Mouse (Mus musculus) CH12.LX (cell line): ENCODE results near the gene 9330161L09Rik. TPM values are rescaled to one million over a fixed set of nuclear protein-coding genes. Genes with fewer than 3 reads are reported as not detected.

Source experiments
- DNase-seq: peaks from one replicate; pipeline ENCODE4 v3.0.0-alpha.2; 2013; ENCODE audit errors: extremely low read depth
- H3K27ac ChIP-seq: 2 replicates; pipeline ENCODE4 v1.5.1; 2012; ENCODE audit warnings: low read depth, mild to moderate bottlenecking, control low read depth, moderate library complexity; ENCODE audit not compliant: insufficient read depth
- H3K27me3 ChIP-seq: replicated peaks from 2 replicates; pipeline ENCODE3; 2012; ENCODE audit warnings: inconsistent platforms
- H3K36me3 ChIP-seq, 2 experiments: replicated peaks in 1 of 2; 2 replicates each; pipeline versions ENCODE3 to v1.6.1; 2012; ENCODE audit warnings: inconsistent platforms in 1 of 2, low read length in 1 of 2, mild to moderate bottlenecking in 1 of 2, mixed read lengths in 1 of 2, moderate library complexity in 1 of 2; ENCODE audit not compliant: control insufficient read depth in 1 of 2, insufficient read depth in 1 of 2
- H3K4me1 ChIP-seq, 2 experiments: 2 replicates each; pipeline ENCODE4 v1.6.1; 2012; ENCODE audit warnings: inconsistent platforms in 1 of 2, moderate library complexity in 1 of 2; ENCODE audit not compliant: insufficient read depth in 2 of 2, control insufficient read depth in 1 of 2
- H3K4me2 ChIP-seq: 2 replicates; pipeline ENCODE4 v1.6.1; 2012; ENCODE audit warnings: low read depth, mild to moderate bottlenecking, control low read depth; ENCODE audit not compliant: poor library complexity, insufficient read depth, severe bottlenecking
- H3K4me3 ChIP-seq, 3 experiments: fragments of 150-350 bp in 1 of 3; sonication (generic) in 1 of 3; replicated peaks in 1 of 3; 2 replicates each; pipeline versions ENCODE3 to v1.5.1; 2011 to 2012; ENCODE audit warnings: low read depth in 2 of 3, low read length in 2 of 3, mild to moderate bottlenecking in 2 of 3, moderate library complexity in 2 of 3, control low read depth in 1 of 3, improper control_type of control experiment in 1 of 3, inconsistent platforms in 1 of 3, mixed read lengths in 1 of 3; ENCODE audit not compliant: poor library complexity in 1 of 3
- H3K79me2 ChIP-seq: replicated peaks from 2 replicates; pipeline ENCODE4 v1.6.1; 2012; ENCODE audit warnings: mild to moderate bottlenecking, moderate library complexity; ENCODE audit not compliant: control insufficient read depth, poor library complexity, insufficient read depth, severe bottlenecking; ENCODE audit errors: extremely low read depth
- H3K9ac ChIP-seq: 2 replicates; pipeline ENCODE4 v1.6.1; 2012; ENCODE audit warnings: low read depth, mild to moderate bottlenecking, control low read depth, moderate library complexity; ENCODE audit not compliant: insufficient read depth
- H3K9me3 ChIP-seq: replicated peaks from 2 replicates; pipeline ENCODE3; 2012; ENCODE audit warnings: low read length, inconsistent platforms, mixed read lengths
- BHLHE40 ChIP-seq: IDR thresholded peaks from 2 replicates; pipeline ENCODE4 v1.6.1; 2011; ENCODE audit warnings: mild to moderate bottlenecking, low read depth, low read length, improper control_type of control experiment
- CHD2 ChIP-seq: IDR thresholded peaks from 2 replicates; pipeline ENCODE4 v1.6.1; 2011; ENCODE audit warnings: low read length, improper control_type of control experiment
- E2F4 ChIP-seq: IDR thresholded peaks from 2 replicates; pipeline ENCODE4 v1.6.1; 2011; ENCODE audit warnings: low read depth, low read length, improper control_type of control experiment; ENCODE audit not compliant: insufficient replicate concordance
- ELF1 ChIP-seq: IDR thresholded peaks from 2 replicates; pipeline ENCODE4 v1.6.1; 2014; ENCODE audit warnings: low read depth, mild to moderate bottlenecking, inconsistent platforms, low read length, improper control_type of control experiment
- EP300 ChIP-seq: IDR thresholded peaks from 2 replicates; pipeline ENCODE4 v1.6.1; 2011; ENCODE audit warnings: low read length, improper control_type of control experiment
- ETS1 ChIP-seq: conservative IDR thresholded peaks from 2 replicates; pipeline ENCODE4 v1.6.1; 2012; ENCODE audit warnings: low read depth, mild to moderate bottlenecking, inconsistent platforms, low read length, improper control_type of control experiment, moderate library complexity
- GABPA ChIP-seq: IDR thresholded peaks from 2 replicates; pipeline ENCODE4 v1.6.1; 2012; ENCODE audit warnings: low read depth, low read length, improper control_type of control experiment, inconsistent platforms; ENCODE audit not compliant: insufficient replicate concordance
- HCFC1 ChIP-seq: IDR thresholded peaks from 2 replicates; pipeline ENCODE4 v1.6.1; 2012; ENCODE audit warnings: low read depth, mild to moderate bottlenecking, inconsistent platforms, low read length, improper control_type of control experiment
- IRF4 ChIP-seq: IDR thresholded peaks from 2 replicates; pipeline ENCODE4 v1.6.1; 2014; ENCODE audit warnings: low read depth, mild to moderate bottlenecking, inconsistent platforms, low read length, improper control_type of control experiment
- JUN ChIP-seq: IDR thresholded peaks from 2 replicates; pipeline ENCODE4 v1.6.1; 2011; ENCODE audit warnings: low read depth, mild to moderate bottlenecking, low read length, improper control_type of control experiment, moderate library complexity; ENCODE audit not compliant: insufficient read depth
- MAFK ChIP-seq: IDR thresholded peaks from 2 replicates; pipeline ENCODE4 v1.6.1; 2011; ENCODE audit warnings: low read length, improper control_type of control experiment; ENCODE audit not compliant: insufficient replicate concordance
- MAZ ChIP-seq: IDR thresholded peaks from 2 replicates; pipeline ENCODE4 v1.6.1; 2012; ENCODE audit warnings: low read depth, mild to moderate bottlenecking, inconsistent platforms, low read length, improper control_type of control experiment, moderate library complexity
- MXI1 ChIP-seq: IDR thresholded peaks from 2 replicates; pipeline ENCODE4 v1.6.1; 2011; ENCODE audit warnings: mild to moderate bottlenecking, low read depth, low read length, improper control_type of control experiment
- MYC ChIP-seq: IDR thresholded peaks from 2 replicates; pipeline ENCODE4 v1.6.1; 2011; ENCODE audit warnings: low read depth, mild to moderate bottlenecking, improper control_type of control experiment, low read length
- NELFE ChIP-seq: IDR thresholded peaks from 2 replicates; pipeline ENCODE4 v1.6.1; 2011; ENCODE audit warnings: low read depth, low read length, improper control_type of control experiment
- NRF1 ChIP-seq: IDR thresholded peaks from 2 replicates; pipeline ENCODE4 v1.6.1; 2014; ENCODE audit warnings: low read depth, mild to moderate bottlenecking, inconsistent platforms, low read length, improper control_type of control experiment, moderate library complexity
- POLR2AphosphoS2 ChIP-seq: IDR thresholded peaks from 2 replicates; pipeline ENCODE4 v1.6.1; 2011; ENCODE audit warnings: low read depth, low read length, improper control_type of control experiment
- RAD21 ChIP-seq: IDR thresholded peaks from 2 replicates; pipeline ENCODE4 v1.6.1; 2011; ENCODE audit warnings: low read depth, mild to moderate bottlenecking, low read length, improper control_type of control experiment, moderate library complexity
- RCOR1 ChIP-seq: conservative IDR thresholded peaks from 2 replicates; pipeline ENCODE4 v1.6.1; 2012; ENCODE audit warnings: low read depth, mild to moderate bottlenecking, inconsistent platforms, low read length, improper control_type of control experiment
- SIN3A ChIP-seq: IDR thresholded peaks from 2 replicates; pipeline ENCODE4 v1.6.1; 2012; ENCODE audit warnings: low read length, improper control_type of control experiment, inconsistent platforms
- SMC3 ChIP-seq: IDR thresholded peaks from 2 replicates; pipeline ENCODE4 v1.6.1; 2011; ENCODE audit warnings: low read depth, low read length, improper control_type of control experiment
- TBP ChIP-seq: conservative IDR thresholded peaks from 2 replicates; pipeline ENCODE4 v1.6.1; 2011; ENCODE audit warnings: low read depth, low read length, improper control_type of control experiment
- UBTF ChIP-seq: IDR thresholded peaks from 2 replicates; pipeline ENCODE4 v1.6.1; 2012; ENCODE audit warnings: low read depth, mild to moderate bottlenecking, inconsistent platforms, low read length, improper control_type of control experiment, moderate library complexity
- USF1 ChIP-seq: IDR thresholded peaks from 2 replicates; pipeline ENCODE4 v1.6.1; 2014; ENCODE audit warnings: low read depth, mild to moderate bottlenecking, inconsistent platforms, low read length, improper control_type of control experiment
- USF2 ChIP-seq: conservative IDR thresholded peaks from 2 replicates; pipeline ENCODE4 v1.6.1; 2011; ENCODE audit warnings: low read depth, low read length, improper control_type of control experiment
- ZC3H11A ChIP-seq: IDR thresholded peaks from 2 replicates; pipeline ENCODE4 v1.6.1; 2012; ENCODE audit warnings: low read depth, mild to moderate bottlenecking, inconsistent platforms, low read length, improper control_type of control experiment
- ZKSCAN1 ChIP-seq: IDR thresholded peaks from 2 replicates; pipeline ENCODE4 v1.6.1; 2012; ENCODE audit warnings: low read depth, inconsistent platforms, low read length, improper control_type of control experiment, borderline replicate concordance
- ZNF384 ChIP-seq: IDR thresholded peaks from 2 replicates; pipeline ENCODE4 v1.6.1; 2012; ENCODE audit warnings: low read depth, low read length, improper control_type of control experiment, inconsistent platforms
- dilution Hi-C: fragments of 300-500 bp; cut with MboI; formaldehyde crosslinking; loops from 2 replicates; pipeline ENCODE4 v1.14.3; 2020; ENCODE audit warnings: low sequenced_read_pairs; ENCODE audit not compliant: extremely low pct_unique_long_range_greater_than_20kb, extremely low pct_ligation_motif_present
- in situ Hi-C: fragments of 300-500 bp; cut with MboI; formaldehyde crosslinking; loops from 3 replicates; pipeline ENCODE4 v1.14.3; 2019; ENCODE audit warnings: low sequenced_read_pairs, low pct_ligation_motif_present, low pct_unique_long_range_greater_than_20kb, mixed read lengths
- polyA plus RNA-seq: library from polyadenylated mRNA; unstranded; fragments of >175 nt; gene quantifications from 2 replicates; pipeline ENCODE4 v1.2.1, GENCODE M21; 2012; ENCODE audit warnings: low read depth; ENCODE audit not compliant: insufficient read length
- total RNA-seq, 2 experiments: library from RNA; depleted of rRNA; stranded (reverse); fragments of 300-350 nt in 1 of 2; fragments of >200 nt in 1 of 2; gene quantifications; 2 replicates each; pipeline ENCODE4 v1.2.3; 2012 to 2014

Gene 9330161L09Rik
- total and polyA plus RNA-seq, 3 experiments, result 0.24 to 0.54 (median 0.34) TPM

DNA sequence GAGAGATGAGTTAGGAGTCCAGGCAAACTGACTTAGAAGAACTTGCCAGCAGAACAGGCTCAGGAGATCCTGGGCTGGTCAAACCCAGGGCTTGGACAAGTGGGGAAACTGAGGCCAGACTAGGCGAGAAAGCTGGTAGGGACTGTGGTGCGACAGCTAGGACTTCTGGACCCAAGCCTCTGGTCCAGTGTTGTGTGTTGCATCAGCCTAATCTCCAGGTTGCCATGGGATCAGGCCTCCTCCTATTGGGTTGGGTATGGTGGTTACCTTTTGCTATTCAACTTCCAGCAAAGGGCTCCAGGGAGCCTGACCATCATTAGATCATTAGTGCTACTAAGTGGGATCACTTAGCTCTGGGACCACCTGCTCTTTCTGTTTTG lies 18.3 kb downstream of the 9330161L09Rik start:
- Histone ChIP-seq H3K27me3 (no peaks in the 10 kb centered on the region), H3K4me1 (peaks cover 8 to 14% of the 10 kb centered on the region in 2 experiments; a peak in 3 of 4 replicates), H3K36me3 (peaks cover 0 to 19% of the 10 kb centered on the region in 2 experiments), H3K79me2 (no peaks in the 10 kb centered on the region; the same call in 1 of the 2 replicates), H3K4me3 (peak overlapping the region; percentile 80 to 92 (median 84)), H3K4me2 (peak overlapping the region; percentile 82), H3K27ac (no peak overlapping the region), H3K9me3 (no peaks in the 10 kb centered on the region), H3K9ac (peak overlapping the region; percentile 71)
- TF ChIP-seq GABPA, result no peak
- TF ChIP-seq SMC3, result no peak
- no peak for TF ChIP-seq RAD21
- no peak for TF ChIP-seq IRF4
- no peak for TF ChIP-seq E2F4
- TF ChIP-seq POLR2AphosphoS2, result no peak
- TF ChIP-seq ZC3H11A, result no peak
- TF ChIP-seq MAZ, result no peak
- no peak for TF ChIP-seq RCOR1
- TF ChIP-seq MAFK, result no peak
- no peak for TF ChIP-seq TBP
- in situ Hi-C loops, result no loop called here
- no peak for DNase-seq
- dilution Hi-C loops, result no loop called here

DNA sequence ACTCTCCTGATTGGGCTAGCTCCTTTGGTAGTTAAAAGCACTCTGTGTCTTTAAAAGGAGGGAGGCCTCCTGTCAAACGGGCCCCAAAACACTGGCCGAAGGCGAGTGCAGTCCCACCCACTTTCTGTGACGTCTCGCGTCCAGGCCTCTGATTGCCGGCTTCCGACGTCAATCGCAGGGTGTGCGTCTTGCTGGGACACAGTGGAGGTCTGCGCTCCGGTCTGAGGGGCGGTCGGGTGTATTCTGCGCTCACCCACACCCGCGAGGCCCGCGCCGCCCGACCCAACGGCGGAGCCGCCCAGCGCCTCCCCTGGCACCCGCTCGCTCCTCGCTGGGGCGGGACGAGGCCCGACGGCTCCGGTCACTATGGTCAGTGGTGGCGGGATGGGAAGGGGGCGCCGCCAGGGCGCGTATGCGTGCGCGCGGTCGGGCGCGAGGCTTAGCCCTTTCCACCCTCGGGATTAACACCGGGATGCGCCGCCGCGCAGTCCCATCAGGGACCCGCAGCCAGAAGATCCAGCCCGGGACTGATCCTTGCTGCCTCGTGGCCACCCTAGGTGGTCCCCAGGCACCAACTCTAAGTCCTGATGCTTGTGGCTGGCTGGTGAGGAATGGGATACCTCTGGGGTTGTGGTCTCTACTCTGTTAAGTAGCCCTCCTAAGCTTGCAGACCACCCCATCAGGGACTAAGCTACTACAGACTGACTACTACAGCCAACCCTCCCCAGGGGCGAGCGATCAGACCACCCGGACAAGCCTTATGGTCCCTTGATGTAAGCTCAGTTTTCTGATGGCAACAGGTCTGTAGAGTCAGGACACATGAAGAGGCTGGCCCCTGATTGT lies 18.9 kb downstream of the 9330161L09Rik start, which contains the start of gene Otub2:
Otub2 (plus strand) TSS at position 178 of the 843 bp plus-strand sequence.
- in situ Hi-C loops, result no loop called here
- peak within 1 kb of the TSS; percentile 82 for H3K4me2 ChIP-seq
- no peak within 1 kb of the TSS for H3K27ac ChIP-seq
- peaks cover 8 to 16% of the 10 kb centered on the region in 2 experiments; a peak in 3 of 4 replicates for H3K4me1 ChIP-seq
- no peaks in the 10 kb centered on the region for H3K27me3 ChIP-seq
- H3K9me3 ChIP-seq, result no peaks in the 10 kb centered on the region
- peak within 1 kb of the TSS; percentile 71 for H3K9ac ChIP-seq
- H3K4me3 ChIP-seq, result peak within 1 kb of the TSS; percentile 80 to 92 (median 84)
- H3K36me3 ChIP-seq, result peaks cover 0 to 15% of the 10 kb centered on the region in 2 experiments
- dilution Hi-C loops, result no loop called here
- DNase-seq, result peak; percentile 95
- H3K79me2 ChIP-seq, result no peaks in the 10 kb centered on the region; the same call in 1 of the 2 replicates
- TF ChIP-seq UBTF, result peak; percentile 74; the same call in 1 of the 2 replicates
- TF ChIP-seq ZNF384, result no peak
- TF ChIP-seq MXI1, result peak; percentile 36; the same call in 1 of the 2 replicates
- TF ChIP-seq RAD21, result no peak
- no peak for TF ChIP-seq RCOR1
- no peak for TF ChIP-seq TBP
- TF ChIP-seq E2F4, result no peak
- TF ChIP-seq USF1, result no peak
- TF ChIP-seq ZC3H11A, result no peak
- no peak for TF ChIP-seq ZKSCAN1
- no peak for TF ChIP-seq GABPA
- no peak for TF ChIP-seq USF2
- peak; percentile 67 for TF ChIP-seq HCFC1
- TF ChIP-seq SIN3A, result peak; percentile 93
- peak; percentile 91 for TF ChIP-seq CHD2
- no peak for TF ChIP-seq SMC3
- no peak for TF ChIP-seq NELFE
- TF ChIP-seq POLR2AphosphoS2, result no peak
- TF ChIP-seq BHLHE40, result no peak
- TF ChIP-seq MAZ, result no peak
- no peak for TF ChIP-seq JUN
- no peak for TF ChIP-seq MYC
- no peak for TF ChIP-seq EP300
- TF ChIP-seq ELF1, result peak; percentile 48
- TF ChIP-seq ETS1, result no peak
- no peak for TF ChIP-seq NRF1
